Mouse (Mus musculus): ENCODE measurements at regions not wholly inside any gene's neighbourhood (a gene's known extent, or its start where the extent isn't known, plus 50 kb on each side); places are given as distances from the start of the nearest gene placed in this dataset.

DNA sequence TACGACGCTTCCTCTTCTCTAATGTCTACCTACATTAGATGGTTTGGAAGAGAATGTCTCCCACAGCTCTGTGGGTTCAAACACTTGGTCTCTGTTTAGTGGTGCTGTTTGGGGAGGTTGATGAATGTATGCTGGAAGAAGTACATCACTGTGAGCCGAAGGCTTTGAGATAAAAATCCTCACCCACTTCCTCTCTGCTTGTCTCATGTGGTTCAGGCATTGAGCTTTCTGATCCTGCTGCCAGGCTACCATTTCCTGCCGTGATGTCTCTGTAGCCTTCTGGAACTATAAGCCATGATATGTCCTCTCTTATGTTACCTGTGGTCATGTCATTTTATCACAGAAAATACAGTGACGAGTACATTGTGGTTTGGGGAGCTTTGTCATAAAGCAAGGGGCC lies 122.5 kb upstream of the Cdh5 start:
- TF ChIP-seq USF1 (IDR thresholded peaks at IDR 0.05; ENCODE audit: low read depth), result no peak
- TF ChIP-seq E2F4 (IDR thresholded peaks at IDR 0.05; ENCODE audit: insufficient read depth), result no peak
- TF ChIP-seq POLR2A (IDR thresholded peaks at IDR 0.05; ENCODE audit: insufficient read length, low read depth), result no peak
- no peak for TF ChIP-seq TCF12 (IDR thresholded peaks at IDR 0.05; ENCODE audit: insufficient read depth, poor library complexity, severe bottlenecking)
- TF ChIP-seq MAX (IDR thresholded peaks at IDR 0.05; ENCODE audit: low read depth), result no peak
- no peak for TF ChIP-seq POLR2AphosphoS2 (IDR thresholded peaks at IDR 0.05; ENCODE audit: insufficient read length, low read depth)
- no peak for TF ChIP-seq CEBPB (IDR thresholded peaks at IDR 0.05; ENCODE audit: insufficient read depth, poor library complexity, severe bottlenecking)
- TF ChIP-seq MYOD1 (IDR thresholded peaks at IDR 0.05; ENCODE audit: control insufficient read depth in 1 of 3, insufficient read length in 2 of 3, low read depth in 2 of 3), result no peak
- no peak for TF ChIP-seq REST (IDR thresholded peaks at IDR 0.05; ENCODE audit: insufficient read depth, insufficient read length)
- TF ChIP-seq MYOG (IDR thresholded peaks at IDR 0.05; ENCODE audit: control insufficient read depth in 1 of 3, insufficient read depth in 1 of 3, insufficient read length in 2 of 3, low read depth in 2 of 3), result no peak
- no peak for TF ChIP-seq SRF (IDR thresholded peaks at IDR 0.05; ENCODE audit: control insufficient read depth, insufficient read length, low read depth)

Data from myocyte (in vitro differentiated cells).